Mouse (Mus musculus) liver, adult 2 months (tissue): Measurements from ENCODE around the gene Nfic. TPM values are rescaled to one million over a fixed set of nuclear protein-coding genes. Genes with fewer than 3 reads are reported as not detected.

Experiments used
- DNase-seq: peaks from one replicate; pipeline ENCODE4 v3.0.0-alpha.2; 2011; ENCODE audit warnings: low read depth, low spot score; ENCODE audit errors: extremely low read depth
- H3K27ac ChIP-seq: fragments of 200-500 bp; replicated peaks from 2 replicates; pipeline ENCODE4 v1.5.1; 2012; ENCODE audit warnings: low read depth, mild to moderate bottlenecking, control low read depth, inconsistent platforms, low read length; ENCODE audit not compliant: insufficient read depth
- H3K27me3 ChIP-seq: fragments of 200-500 bp; 2 replicates; pipeline ENCODE4 v1.6.1; 2012; ENCODE audit warnings: mild to moderate bottlenecking, moderate library complexity, low read length, inconsistent platforms; ENCODE audit not compliant: control insufficient read depth, insufficient read depth
- H3K36me3 ChIP-seq: fragments of 200-500 bp; 2 replicates; pipeline ENCODE4 v1.6.1; 2012; ENCODE audit warnings: low read length, inconsistent platforms; ENCODE audit not compliant: control insufficient read depth, insufficient read depth
- H3K4me1 ChIP-seq: fragments of 200-500 bp; 2 replicates; pipeline ENCODE4 v1.6.1; 2011; ENCODE audit warnings: low read length; ENCODE audit not compliant: control insufficient read depth, insufficient read depth
- H3K4me3 ChIP-seq: fragments of 200-500 bp; 2 replicates; pipeline ENCODE4 v1.5.1; 2011; ENCODE audit warnings: low read depth, mild to moderate bottlenecking, control low read depth, low read length, moderate library complexity; ENCODE audit not compliant: insufficient read depth
- H3K79me2 ChIP-seq: fragments of 200-500 bp; 2 replicates; pipeline ENCODE4 v1.6.1; 2012; ENCODE audit warnings: inconsistent platforms, mild to moderate bottlenecking, low read length, moderate library complexity; ENCODE audit not compliant: control insufficient read depth, insufficient read depth
- H3K9ac ChIP-seq: fragments of 200-500 bp; 2 replicates; pipeline ENCODE4 v1.6.1; 2012; ENCODE audit warnings: low read depth, mild to moderate bottlenecking, control low read depth, inconsistent platforms, low read length
- CTCF ChIP-seq: fragments of 200-500 bp; IDR thresholded peaks from 2 replicates; pipeline ENCODE4 v1.5.1; 2011; ENCODE audit warnings: low read depth, low read length, control low read depth
- POLR2A ChIP-seq: fragments of 200-500 bp; IDR thresholded peaks from 2 replicates; pipeline ENCODE4 v1.6.1; 2011; ENCODE audit warnings: low read length, control low read depth; ENCODE audit not compliant: insufficient read depth; ENCODE audit errors: extremely low read depth
- WGBS: fragments of 180-500 bp; shearing (Covaris S2); methylation state at CpG from one replicate; pipeline ENCODE4 v1.1.7; 2018; 5-methylcytosine and 5-hydroxymethylcytosine counted together
- polyA plus RNA-seq: library from polyadenylated mRNA; depleted of rRNA; stranded (reverse); fragments of >200 nt; gene quantifications from 2 replicates; pipeline ENCODE4 v1.2.3, GENCODE M21; 2012
- total RNA-seq: library from RNA; depleted of rRNA; stranded (reverse); fragments of >200 nt; gene quantifications from 2 replicates; pipeline ENCODE4 v1.2.3, GENCODE M21; 2014

Nfic gene
- total and polyA plus RNA-seq, 2 experiments, result 7.4 to 32.8 TPM

DNA sequence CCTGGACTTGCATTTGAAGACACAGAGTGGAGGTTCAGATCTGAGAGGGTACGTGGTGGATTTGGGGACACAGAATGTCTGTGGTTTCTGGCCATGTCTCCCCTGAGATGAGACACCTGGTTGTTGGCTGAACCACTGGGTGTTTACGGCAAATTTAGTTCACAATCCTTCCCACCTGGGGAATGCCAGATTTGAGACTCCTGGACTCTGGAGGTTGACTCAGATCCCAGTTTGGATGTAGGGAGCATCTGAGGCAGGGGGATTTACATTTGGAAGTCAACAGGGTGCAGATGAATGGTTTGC is 78.1 kb downstream of the Nfic start:
- Histone ChIP-seq H3K79me2 (peaks cover 20% of the 10 kb centered on the region; the same call in 1 of the 2 replicates), H3K27ac (no peak overlapping the region), H3K36me3 (no peaks in the 10 kb centered on the region), H3K4me3 (no peak overlapping the region), H3K27me3 (no peaks in the 10 kb centered on the region), H3K4me1 (peaks cover 10% of the 10 kb centered on the region), H3K9ac (no peak overlapping the region)
- TF ChIP-seq CTCF (no peak), POLR2A (no peak)
- 55% methylated on average over 2 of the region's 2 CpGs for WGBS
- no peak for DNase-seq

DNA sequence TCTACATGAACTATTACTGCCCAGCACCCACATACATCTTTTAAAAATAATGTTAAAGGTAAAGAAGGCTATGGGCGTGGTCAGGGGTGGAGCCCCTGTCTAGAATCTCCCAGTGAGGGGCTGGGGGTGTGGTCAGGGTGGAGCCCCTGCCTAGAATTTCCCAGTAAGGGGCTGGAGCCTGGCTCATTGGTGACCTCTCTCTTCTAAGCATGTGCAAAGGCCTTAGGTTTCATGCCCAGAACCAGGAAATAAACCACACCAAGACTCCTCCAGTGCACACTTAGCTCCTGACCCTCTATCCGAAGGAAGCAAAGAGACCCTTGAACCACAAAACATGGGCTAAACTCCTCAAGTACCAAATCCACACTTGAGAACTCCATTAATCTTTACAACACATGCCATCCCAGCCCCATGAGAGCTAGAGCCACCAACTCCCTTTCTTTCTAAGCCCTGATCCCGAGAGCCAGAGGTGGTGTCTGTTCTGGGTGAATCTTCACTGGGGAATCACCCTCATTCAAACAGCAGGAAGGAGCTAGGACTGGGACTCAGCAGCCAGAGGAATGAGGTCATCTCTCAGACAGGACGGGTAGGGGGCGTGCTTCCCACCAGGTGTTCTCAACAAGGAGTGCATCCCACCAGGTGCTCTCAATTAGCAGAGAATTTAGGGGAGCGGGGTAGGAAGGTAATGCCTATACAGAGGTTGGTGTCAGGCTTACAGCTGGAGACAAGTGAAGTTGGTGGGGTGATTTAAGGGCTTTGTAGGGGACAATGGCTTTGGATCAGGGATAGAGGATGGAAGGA is 78.7 kb downstream of the Nfic start:
- H3K9ac ChIP-seq, result no peak overlapping the region
- peaks cover 10% of the 10 kb centered on the region for H3K4me1 ChIP-seq
- no peak overlapping the region for H3K4me3 ChIP-seq
- 72% methylated on average over 6 of the region's 6 CpGs for WGBS
- peaks cover 20% of the 10 kb centered on the region; the same call in 1 of the 2 replicates for H3K79me2 ChIP-seq
- no peak overlapping the region for H3K27ac ChIP-seq
- H3K36me3 ChIP-seq, result no peaks in the 10 kb centered on the region
- TF ChIP-seq CTCF (no peak), POLR2A (no peak)
- H3K27me3 ChIP-seq, result no peaks in the 10 kb centered on the region
- no peak for DNase-seq

DNA sequence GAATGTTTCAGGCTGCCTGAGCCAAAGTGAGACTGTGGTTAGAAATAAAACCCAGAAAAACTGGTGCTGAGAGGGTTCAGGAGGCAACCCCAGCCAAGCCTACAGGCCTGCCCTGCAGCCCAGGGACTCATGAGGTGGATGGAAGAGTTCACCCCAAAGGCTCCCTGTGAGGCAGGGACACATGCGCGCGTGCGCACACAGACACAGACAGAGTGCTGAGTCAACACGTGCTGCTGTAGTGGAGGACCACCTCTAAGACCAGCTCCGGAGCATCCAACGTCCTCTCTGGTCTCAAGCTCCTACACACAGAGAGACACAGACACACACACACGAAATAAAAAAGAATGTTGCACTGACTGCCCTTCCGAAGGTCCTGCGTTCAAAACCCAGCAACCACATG is 80.1 kb downstream of the Nfic start:
- TF ChIP-seq POLR2A, result no peak
- no peak for TF ChIP-seq CTCF
- H3K27ac ChIP-seq, result no peak overlapping the region
- DNase-seq, result no peak
- H3K9ac ChIP-seq, result no peak overlapping the region
- no peaks in the 10 kb centered on the region for H3K36me3 ChIP-seq
- no peak overlapping the region for H3K4me3 ChIP-seq
- 94% methylated on average over 10 of the region's 10 CpGs for WGBS
- H3K27me3 ChIP-seq, result no peaks in the 10 kb centered on the region
- peaks cover 10% of the 10 kb centered on the region for H3K4me1 ChIP-seq
- peaks cover 20% of the 10 kb centered on the region; the same call in 1 of the 2 replicates for H3K79me2 ChIP-seq

DNA sequence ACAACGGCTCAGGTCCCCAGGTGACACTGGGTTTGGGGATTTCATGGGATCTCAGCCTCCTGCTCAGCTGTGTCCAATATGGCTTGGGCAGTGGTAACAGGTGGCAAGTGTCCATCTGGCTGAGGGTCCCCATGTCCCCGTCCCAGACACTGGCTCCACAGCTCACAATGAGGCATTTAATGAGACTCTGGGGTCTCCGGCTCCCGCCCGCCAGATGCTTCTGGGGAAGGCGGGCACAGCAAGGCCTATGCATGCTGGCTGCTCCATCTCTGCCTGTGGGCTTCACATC is 88.3 kb downstream of the Nfic start:
- H3K27me3 ChIP-seq, result no peaks in the 10 kb centered on the region
- H3K79me2 ChIP-seq, result no peaks in the 10 kb centered on the region
- no peaks in the 10 kb centered on the region for H3K4me1 ChIP-seq
- no peak overlapping the region for H3K27ac ChIP-seq
- H3K36me3 ChIP-seq, result no peaks in the 10 kb centered on the region; the same call in 1 of the 2 replicates
- DNase-seq, result no peak
- TF ChIP-seq CTCF (no peak), POLR2A (no peak)
- no peak overlapping the region for H3K9ac ChIP-seq
- no peak overlapping the region for H3K4me3 ChIP-seq
- 97% methylated on average over 6 of the region's 6 CpGs for WGBS

DNA sequence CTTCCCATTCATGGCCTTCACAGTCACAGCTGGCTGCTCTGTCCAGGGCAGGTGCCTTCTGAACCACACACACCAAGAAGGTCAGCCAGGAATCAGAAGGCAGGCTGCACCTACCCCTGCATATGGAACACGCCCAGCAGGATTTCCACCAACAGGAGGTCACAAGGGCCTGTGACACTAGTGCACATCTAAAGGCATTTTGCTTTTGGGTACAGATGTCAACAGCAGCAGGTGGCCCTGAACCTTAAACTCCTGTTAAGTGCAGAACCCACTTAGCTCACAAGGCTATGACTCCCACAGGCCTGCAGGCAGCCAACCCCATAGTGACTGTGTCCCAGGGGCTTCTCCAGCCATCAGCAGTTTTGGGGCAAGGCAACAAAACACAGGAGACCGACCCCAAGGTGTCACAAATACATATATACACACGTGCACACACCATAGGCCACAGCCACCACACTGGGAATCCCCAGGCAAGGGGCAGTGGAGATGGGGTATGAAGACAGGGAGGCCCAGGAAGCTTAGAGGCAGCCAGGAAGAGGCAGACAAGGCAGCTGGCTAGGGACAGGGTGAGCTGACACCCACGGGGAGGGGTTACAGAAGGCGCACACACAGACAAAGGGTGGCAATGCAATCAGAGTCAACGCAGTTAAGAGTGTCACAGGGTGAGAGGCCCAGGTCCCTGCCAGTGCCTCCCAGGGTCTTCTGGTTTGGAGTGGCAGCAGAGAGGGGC is 88.8 kb downstream of the Nfic start:
- Histone ChIP-seq H3K4me1 (no peaks in the 10 kb centered on the region), H3K36me3 (no peaks in the 10 kb centered on the region; the same call in 1 of the 2 replicates), H3K27ac (no peak overlapping the region), H3K4me3 (no peak overlapping the region), H3K27me3 (no peaks in the 10 kb centered on the region), H3K9ac (no peak overlapping the region), H3K79me2 (no peaks in the 10 kb centered on the region)
- TF ChIP-seq CTCF (no peak), POLR2A (no peak)
- 73% methylated on average over 6 of the region's 6 CpGs for WGBS
- no peak for DNase-seq
